Mouse (Mus musculus) CH12.LX (cell line): Measurements from ENCODE around the gene Map4k5.

ENCODE experiments used
- CTCF ChIP-seq, 2 experiments: IDR thresholded peaks in 1 of 2; conservative IDR thresholded peaks in 1 of 2; 2 replicates each; pipeline ENCODE4 v1.5.1; 2011 to 2012; ENCODE audit warnings: low read depth in 2 of 2, low read length in 2 of 2, improper control_type of control experiment in 1 of 2, inconsistent platforms in 1 of 2, mild to moderate bottlenecking in 1 of 2, moderate library complexity in 1 of 2
- E2F4 ChIP-seq: IDR thresholded peaks from 2 replicates; pipeline ENCODE4 v1.6.1; 2011; ENCODE audit warnings: low read depth, low read length, improper control_type of control experiment; ENCODE audit not compliant: insufficient replicate concordance
- EP300 ChIP-seq: IDR thresholded peaks from 2 replicates; pipeline ENCODE4 v1.6.1; 2011; ENCODE audit warnings: low read length, improper control_type of control experiment
- IRF4 ChIP-seq: IDR thresholded peaks from 2 replicates; pipeline ENCODE4 v1.6.1; 2014; ENCODE audit warnings: low read depth, mild to moderate bottlenecking, inconsistent platforms, low read length, improper control_type of control experiment
- MAFK ChIP-seq: IDR thresholded peaks from 2 replicates; pipeline ENCODE4 v1.6.1; 2011; ENCODE audit warnings: low read length, improper control_type of control experiment; ENCODE audit not compliant: insufficient replicate concordance
- MAX ChIP-seq: IDR thresholded peaks from 2 replicates; pipeline ENCODE4 v1.6.1; 2011; ENCODE audit warnings: low read length, improper control_type of control experiment
- MAZ ChIP-seq: IDR thresholded peaks from 2 replicates; pipeline ENCODE4 v1.6.1; 2012; ENCODE audit warnings: low read depth, mild to moderate bottlenecking, inconsistent platforms, low read length, improper control_type of control experiment, moderate library complexity
- POLR2A ChIP-seq: IDR thresholded peaks from 2 replicates; pipeline ENCODE4 v1.6.1; 2011; ENCODE audit warnings: low read depth, mild to moderate bottlenecking, improper control_type of control experiment, low read length
- SMC3 ChIP-seq: IDR thresholded peaks from 2 replicates; pipeline ENCODE4 v1.6.1; 2011; ENCODE audit warnings: low read depth, low read length, improper control_type of control experiment
- TCF12 ChIP-seq: IDR thresholded peaks from 2 replicates; pipeline ENCODE4 v1.6.1; 2014; ENCODE audit warnings: low read depth, mild to moderate bottlenecking, inconsistent platforms, low read length, improper control_type of control experiment
- USF1 ChIP-seq: IDR thresholded peaks from 2 replicates; pipeline ENCODE4 v1.6.1; 2014; ENCODE audit warnings: low read depth, mild to moderate bottlenecking, inconsistent platforms, low read length, improper control_type of control experiment

GRCm38 (mm10) chr12:69807399-69807985 lies 85.5 kb downstream of the Map4k5 start:
- TF ChIP-seq POLR2A (no peak), CTCF (conservative IDR thresholded peaks at IDR 0.05 in 1 of 2, IDR thresholded peaks at IDR 0.05 in 1 of 2; ENCODE audit: low read depth in 2 of 2, low read length in 2 of 2) (no peak), USF1 (no peak), SMC3 (no peak), IRF4 (no peak), EP300 (no peak), TCF12 (no peak), MAFK (no peak), MAX (no peak), MAZ (no peak), E2F4 (no peak)
